Mouse (Mus musculus): ENCODE measurements around the gene Ehd1.

Ehd1 gene

GRCm38 (mm10) chr19:6260946-6261345, 15.6 kb upstream of the Ehd1 start:
- no peak for DNase-seq (ENCODE audit: low spot score)

DNA sequence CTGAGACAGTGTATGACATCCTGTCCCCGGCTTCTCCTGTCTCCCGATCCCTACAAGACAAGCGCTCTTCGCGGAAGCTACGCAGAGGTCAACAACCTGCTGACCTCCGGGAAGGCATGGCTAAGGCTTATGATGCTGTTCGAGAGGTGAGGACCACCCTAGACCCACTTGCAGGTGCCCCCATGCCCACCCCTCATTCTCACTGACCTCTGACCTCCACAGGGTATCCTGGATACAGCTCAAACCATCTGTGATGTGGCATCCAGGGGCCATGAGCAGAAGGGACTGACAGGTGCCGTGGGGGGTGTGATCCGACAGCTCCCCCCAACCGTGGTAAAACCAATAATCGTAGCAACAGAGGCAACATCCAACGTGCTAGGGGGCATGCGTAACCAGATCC, 15.1 kb upstream of the Ehd1 start:
- DNase-seq (ENCODE audit: low spot score), result no peak

- peak; percentile 72 for DNase-seq (ENCODE audit: low spot score)
Measured at GRCm38 (mm10) chr19:6262222-6262621, 14.3 kb upstream of the Ehd1 start.

- DNase-seq (ENCODE audit: low spot score), result no peak
Measured at GRCm38 (mm10) chr19:6262839-6263433, 13.6 kb upstream of the Ehd1 start.

- DNase-seq (ENCODE audit: low spot score), result no peak
Measured at GRCm38 (mm10) chr19:6264200-6264599, 12.3 kb upstream of the Ehd1 start.

DNA sequence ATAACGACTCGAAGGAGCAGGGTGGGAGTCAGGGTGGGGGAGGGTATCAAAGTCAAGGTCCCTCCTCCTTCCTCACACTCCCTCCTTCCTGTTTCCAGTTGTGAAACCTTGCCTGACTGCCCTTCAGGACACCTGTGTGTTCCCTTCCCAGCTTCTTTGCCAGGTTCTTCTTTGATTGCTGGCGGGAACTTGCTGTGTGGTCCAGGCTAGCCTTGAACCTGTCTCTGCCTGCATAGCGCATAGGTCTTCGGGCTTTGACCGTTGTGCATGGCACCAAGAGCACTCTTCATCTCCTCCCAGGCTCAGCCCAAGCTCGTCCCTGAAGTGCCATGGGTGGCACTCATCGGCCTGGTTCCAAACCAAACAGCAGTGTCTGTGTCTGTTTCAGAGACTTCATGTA, 11.6 kb upstream of the Ehd1 start:
- no peak for DNase-seq (ENCODE audit: low spot score)

GRCm38 (mm10) chr19:6265727-6266182, 10.8 kb upstream of the Ehd1 start:
- no peak for DNase-seq (ENCODE audit: low spot score)

DNA sequence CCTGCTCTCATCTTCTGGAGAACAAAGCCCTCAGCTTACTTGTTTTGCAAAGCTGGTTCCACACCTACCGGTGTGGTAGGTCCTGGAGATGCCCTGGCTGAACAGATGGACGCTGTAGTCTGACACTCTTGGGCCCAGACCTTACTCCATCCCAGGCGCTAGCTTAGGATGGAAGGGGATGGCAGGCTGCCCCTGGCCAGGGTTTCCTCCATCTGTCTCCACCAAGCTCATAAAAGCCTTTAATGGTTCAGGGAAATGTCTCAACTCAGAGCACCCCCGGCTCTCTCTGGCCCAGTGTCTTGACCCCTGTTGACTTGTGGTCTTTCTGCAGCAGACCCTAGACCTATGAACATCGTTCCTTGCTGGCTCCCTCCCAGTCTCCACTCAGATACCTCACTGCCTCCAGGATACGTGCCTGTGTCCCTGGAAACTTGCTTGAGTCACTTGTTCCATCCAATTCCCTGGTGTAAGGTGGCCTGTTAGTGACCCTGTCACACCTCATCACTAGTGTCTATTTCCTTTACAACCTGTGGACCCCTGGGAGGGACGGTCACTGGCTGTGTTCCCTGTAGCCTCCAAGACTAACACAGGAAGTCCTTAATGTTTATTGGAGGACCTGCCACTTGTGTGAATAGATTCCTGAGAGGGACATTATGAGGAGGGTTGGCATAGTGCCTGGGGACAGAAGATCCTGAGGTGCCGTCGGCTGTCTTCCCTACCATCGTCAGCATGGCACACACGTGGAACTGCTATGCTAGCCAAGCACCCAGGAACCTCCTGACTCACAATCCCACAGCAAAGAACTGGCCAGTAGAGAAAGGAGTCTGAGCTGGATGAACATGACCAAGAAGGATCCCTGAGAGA, 9.0 kb upstream of the Ehd1 start:
- DNase-seq (ENCODE audit: low spot score), result no peak

DNA sequence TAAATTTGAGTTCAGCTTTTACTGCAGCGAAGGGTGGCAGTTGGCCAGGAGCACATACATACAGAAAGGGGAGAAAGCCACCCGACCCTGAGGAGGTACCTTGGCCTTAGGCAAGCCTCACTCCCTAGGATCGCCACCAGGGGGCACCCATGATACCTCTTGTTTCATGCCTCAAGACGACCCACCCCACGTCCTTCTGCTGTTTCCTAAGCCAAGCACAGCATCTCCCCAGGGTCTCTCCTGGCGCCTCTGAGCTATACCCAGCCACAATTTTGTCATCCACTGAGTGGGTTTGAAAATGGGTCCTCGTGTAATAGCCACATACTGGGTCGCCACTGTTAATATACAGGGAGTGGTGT, 8.4 kb upstream of the Ehd1 start:
- peak; percentile 95 for DNase-seq (ENCODE audit: low spot score)

GRCm38 (mm10) chr19:6268670-6269132, 7.8 kb upstream of the Ehd1 start:
- no peak for DNase-seq (ENCODE audit: low spot score)

DNA sequence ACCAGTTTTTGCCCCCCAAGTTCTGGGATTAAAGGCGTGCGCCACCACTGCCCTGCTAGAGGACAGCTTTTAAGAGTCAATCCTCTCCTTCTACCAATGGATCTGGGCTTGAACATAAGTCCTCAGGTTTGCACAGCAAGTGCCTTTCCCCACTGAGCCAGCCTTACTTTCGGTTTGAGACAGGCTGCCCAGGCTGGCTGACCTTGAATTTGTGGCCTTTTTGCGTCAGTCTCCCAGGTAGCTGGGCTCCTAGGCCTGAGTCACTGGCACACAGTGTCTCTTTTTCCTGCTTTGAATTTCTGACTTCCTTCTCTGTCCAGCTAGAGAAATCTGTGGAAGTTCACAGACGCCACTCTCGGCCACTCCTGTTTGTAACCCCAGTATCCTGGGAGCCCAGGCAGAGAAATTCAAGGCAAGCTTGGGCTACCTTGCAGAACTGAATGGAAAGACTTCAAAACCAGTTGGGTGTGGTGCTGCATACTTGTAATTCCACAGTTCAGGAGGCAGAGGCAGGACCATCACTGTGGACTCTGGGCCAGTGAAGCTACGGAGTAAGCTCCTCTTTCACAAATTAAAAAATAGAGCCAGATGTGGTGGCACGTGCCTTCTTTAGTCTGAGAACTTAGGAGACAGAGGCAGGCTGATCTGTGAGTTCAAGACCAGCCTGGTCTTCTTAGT, 6.6 kb upstream of the Ehd1 start:
- no peak for DNase-seq (ENCODE audit: low spot score)

DNA sequence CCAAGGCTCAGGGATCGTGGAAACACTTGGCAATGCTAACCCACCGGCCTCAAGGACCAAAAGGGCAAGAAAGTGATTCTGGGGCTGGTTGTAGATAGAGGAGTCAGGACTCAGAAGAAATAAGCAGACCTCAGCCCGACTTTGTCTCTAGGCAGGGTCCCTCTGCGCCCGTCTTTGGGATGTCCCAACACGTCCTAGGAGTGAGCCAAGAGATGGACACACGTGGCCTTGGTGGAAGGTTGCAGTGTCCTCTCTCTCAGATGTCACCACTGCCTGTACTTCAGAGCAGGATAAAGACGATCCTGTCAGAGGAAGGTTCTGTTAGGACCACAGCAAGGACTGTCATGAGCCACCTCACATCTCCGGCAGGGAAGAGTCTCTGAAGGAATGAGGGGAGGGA, 5.9 kb upstream of the Ehd1 start:
- DNase-seq (ENCODE audit: low spot score), result no peak

GRCm38 (mm10) chr19:6271206-6271605, 5.3 kb upstream of the Ehd1 start:
- DNase-seq (ENCODE audit: low spot score), result no peak

DNA sequence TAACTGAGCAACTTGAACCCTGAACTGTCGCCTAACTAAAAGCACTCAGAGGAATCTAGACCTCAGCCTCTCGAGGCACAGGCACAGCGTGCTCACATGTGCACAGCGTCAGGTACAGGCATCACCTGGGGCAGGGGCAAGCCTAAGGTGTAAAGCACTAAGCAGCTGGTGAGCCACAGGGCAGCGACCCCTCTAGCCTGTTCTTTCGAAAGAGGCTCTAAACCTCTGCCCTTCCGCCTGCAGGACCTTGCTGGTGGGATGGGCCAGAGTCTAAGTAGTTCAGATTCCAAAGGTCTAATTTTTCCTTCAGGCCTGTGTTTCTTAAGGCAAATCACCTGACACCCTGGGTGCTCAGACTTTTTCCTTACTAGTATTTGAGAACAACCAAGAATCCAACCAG, 4.5 kb upstream of the Ehd1 start:
- DNase-seq (ENCODE audit: low spot score), result no peak

- no peak for DNase-seq (ENCODE audit: low spot score)
Measured at GRCm38 (mm10) chr19:6272738-6273137, 3.8 kb upstream of the Ehd1 start.

DNA sequence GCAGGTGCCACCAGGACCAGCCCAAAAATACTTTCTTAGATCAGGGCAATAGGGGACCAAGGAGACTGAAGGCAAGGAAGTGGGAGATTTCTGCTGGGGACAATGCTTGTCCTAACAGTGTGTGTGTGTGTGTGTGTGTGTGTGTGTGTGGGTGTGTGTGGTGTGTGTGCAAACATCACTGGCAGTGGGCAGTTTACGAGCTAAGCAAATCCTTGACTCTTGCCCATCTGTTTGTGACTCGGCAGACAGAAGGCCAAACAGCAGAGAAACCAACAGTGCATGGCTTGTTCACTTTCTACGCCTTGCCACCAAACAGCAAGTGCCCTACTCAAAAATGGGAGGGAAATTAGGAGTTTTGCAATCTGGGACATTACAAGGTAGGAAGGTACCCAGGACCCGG, 2.9 kb upstream of the Ehd1 start:
- DNase-seq (ENCODE audit: low spot score), result no peak

GRCm38 (mm10) chr19:6273998-6274608, 2.4 kb upstream of the Ehd1 start:
- DNase-seq (ENCODE audit: low spot score), result no peak

GRCm38 (mm10) chr19:6275740-6276389, 660 bp upstream of the Ehd1 start:
- DNase-seq (ENCODE audit: low spot score), result no peak

DNA sequence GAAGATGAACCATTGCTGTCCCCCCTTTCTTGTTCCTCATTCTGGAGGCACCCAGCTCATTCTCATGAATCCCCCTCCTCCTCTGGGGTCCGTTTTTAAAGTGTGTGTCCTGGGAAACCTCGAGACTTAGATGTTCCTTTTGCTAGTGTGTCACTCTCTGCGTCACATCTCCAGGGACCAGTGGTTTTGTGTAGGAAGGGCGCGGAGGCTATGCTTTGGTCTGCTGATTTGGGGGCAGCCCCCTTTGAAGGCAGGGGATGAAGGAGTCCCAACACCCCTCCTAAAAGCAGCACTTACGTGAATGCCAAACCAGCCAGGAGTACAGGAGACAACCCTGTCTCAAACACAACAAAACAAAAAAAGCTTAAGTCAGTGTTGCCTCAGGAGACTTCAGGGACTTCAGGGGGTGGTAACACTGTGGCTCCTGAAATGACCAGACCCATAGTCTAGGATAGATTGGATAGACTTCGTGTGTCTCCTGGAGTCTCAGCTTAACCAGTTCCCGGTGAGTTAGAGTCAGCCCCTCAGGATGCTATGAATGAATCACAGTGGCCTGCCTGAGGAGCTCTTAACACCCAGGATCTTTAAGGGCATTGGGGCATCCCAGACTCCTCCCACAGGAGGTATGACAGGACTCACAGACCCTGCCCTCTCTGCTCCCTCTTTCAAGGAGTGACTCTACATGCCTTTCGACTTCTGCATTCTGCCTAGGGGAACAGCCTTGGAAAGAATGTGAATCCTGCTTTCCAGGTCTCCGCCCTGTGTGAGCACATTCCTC, 1.3 kb downstream of the Ehd1 start:
- DNase-seq (ENCODE audit: low spot score), result peak; percentile 69

- DNase-seq (ENCODE audit: low spot score), result peak; percentile 16
Measured at GRCm38 (mm10) chr19:6278439-6279073, 2.0 kb downstream of the Ehd1 start.
